Mouse (Mus musculus) testis, adult 2 months (tissue): Measurements from ENCODE around the gene Nr5a1. TPM values are rescaled to one million over a fixed set of nuclear protein-coding genes. Genes with fewer than 3 reads are reported as not detected.

Experiments
- H3K27ac ChIP-seq: fragments of 200-500 bp; 2 replicates; pipeline ENCODE4 v1.5.1; 2012; ENCODE audit warnings: low read depth, low read length; ENCODE audit not compliant: control insufficient read depth, insufficient read depth
- H3K27me3 ChIP-seq: fragments of 200-500 bp; 2 replicates; pipeline ENCODE4 v1.6.1; 2012; ENCODE audit warnings: mild to moderate bottlenecking, low read length, moderate library complexity; ENCODE audit not compliant: control insufficient read depth, insufficient read depth
- H3K36me3 ChIP-seq: fragments of 200-500 bp; 2 replicates; pipeline ENCODE4 v1.6.1; 2012; ENCODE audit warnings: mild to moderate bottlenecking, low read length; ENCODE audit not compliant: control insufficient read depth, insufficient read depth
- H3K4me1 ChIP-seq: fragments of 200-500 bp; 2 replicates; pipeline ENCODE4 v1.6.1; 2012; ENCODE audit warnings: low read length; ENCODE audit not compliant: control insufficient read depth, insufficient read depth
- H3K4me3 ChIP-seq: fragments of 200-500 bp; 2 replicates; pipeline ENCODE4 v1.5.1; 2012; ENCODE audit warnings: low read depth, mild to moderate bottlenecking, low read length, moderate library complexity, mixed read lengths; ENCODE audit not compliant: control insufficient read depth
- CTCF ChIP-seq: fragments of 200-500 bp; IDR thresholded peaks from 2 replicates; pipeline ENCODE4 v1.5.1; 2012; ENCODE audit warnings: low read depth, mild to moderate bottlenecking, inconsistent platforms, low read length, moderate library complexity; ENCODE audit not compliant: control insufficient read depth, insufficient read depth, insufficient replicate concordance
- POLR2A ChIP-seq: fragments of 200-500 bp; IDR thresholded peaks from 2 replicates; pipeline ENCODE4 v1.6.1; 2012; ENCODE audit warnings: low read depth, mild to moderate bottlenecking, inconsistent platforms, low read length, moderate library complexity; ENCODE audit not compliant: control insufficient read depth
- polyA plus RNA-seq: library from polyadenylated mRNA; depleted of rRNA; stranded (reverse); fragments of >200 nt; gene quantifications from 2 replicates; pipeline ENCODE4 v1.2.3, GENCODE M21; 2012

Gene Nr5a1
- polyA plus RNA-seq, 1 experiment = 25.3 TPM

GRCm38 (mm10) chr2:38705036-38705435 is 9.3 kb downstream of the Nr5a1 start:
- Histone ChIP-seq H3K36me3 (no peaks in the 10 kb centered on the region), H3K4me1 (peaks cover under 1% of the 10 kb centered on the region), H3K27me3 (no peaks in the 10 kb centered on the region), H3K27ac (no peak overlapping the region), H3K4me3 (no peak overlapping the region)
- no peak for TF ChIP-seq CTCF
- TF ChIP-seq POLR2A = no peak

- Histone ChIP-seq H3K4me3 (no peak overlapping the region), H3K27ac (no peak overlapping the region), H3K27me3 (no peaks in the 10 kb centered on the region), H3K36me3 (no peaks in the 10 kb centered on the region), H3K4me1 (no peaks in the 10 kb centered on the region)
- TF ChIP-seq POLR2A (no peak), CTCF (no peak)
These were observed 10.0 kb downstream of the Nr5a1 start for GRCm38 (mm10) chr2:38704336-38704735.

GRCm38 (mm10) chr2:38700177-38700576 is 14.2 kb downstream of the Nr5a1 start:
- no peaks in the 10 kb centered on the region for H3K4me1 ChIP-seq
- TF ChIP-seq CTCF = no peak
- TF ChIP-seq POLR2A = no peak
- no peaks in the 10 kb centered on the region for H3K27me3 ChIP-seq
- H3K36me3 ChIP-seq = no peaks in the 10 kb centered on the region
- H3K27ac ChIP-seq = no peak overlapping the region
- H3K4me3 ChIP-seq = no peak overlapping the region

GRCm38 (mm10) chr2:38698623-38699022 is 15.7 kb downstream of the Nr5a1 start:
- no peaks in the 10 kb centered on the region for H3K4me1 ChIP-seq
- TF ChIP-seq POLR2A = no peak
- TF ChIP-seq CTCF = no peak
- no peaks in the 10 kb centered on the region for H3K27me3 ChIP-seq
- no peaks in the 10 kb centered on the region for H3K36me3 ChIP-seq
- H3K27ac ChIP-seq = no peak overlapping the region
- no peak overlapping the region for H3K4me3 ChIP-seq

- Histone ChIP-seq H3K27ac (no peak overlapping the region), H3K36me3 (no peaks in the 10 kb centered on the region), H3K4me1 (no peaks in the 10 kb centered on the region), H3K4me3 (no peak overlapping the region), H3K27me3 (no peaks in the 10 kb centered on the region)
- TF ChIP-seq POLR2A (no peak), CTCF (no peak)
These were observed 16.9 kb downstream of the Nr5a1 start for GRCm38 (mm10) chr2:38697128-38698120.

GRCm38 (mm10) chr2:38695770-38696169 is 18.6 kb downstream of the Nr5a1 start:
- no peak for TF ChIP-seq CTCF
- no peak for TF ChIP-seq POLR2A
- H3K27me3 ChIP-seq = no peaks in the 10 kb centered on the region

GRCm38 (mm10) chr2:38691542-38691941 is 22.8 kb downstream of the Nr5a1 start:
- Histone ChIP-seq H3K4me3 (no peak overlapping the region), H3K27ac (no peak overlapping the region), H3K27me3 (no peaks in the 10 kb centered on the region), H3K4me1 (peaks cover 20% of the 10 kb centered on the region), H3K36me3 (no peaks in the 10 kb centered on the region)
- TF ChIP-seq CTCF (peak; percentile 60; the same call in 1 of the 2 replicates), POLR2A (no peak)

More at GRCm38 (mm10) chr2:38695770-38696169, 18.6 kb downstream of the Nr5a1 start:
- no peak overlapping the region for H3K27ac ChIP-seq
- no peak overlapping the region for H3K4me3 ChIP-seq
- H3K4me1 ChIP-seq = no peaks in the 10 kb centered on the region; the same call in 1 of the 2 replicates
- H3K36me3 ChIP-seq = no peaks in the 10 kb centered on the region
